Mouse (Mus musculus) heart, postnatal 0 days (tissue): ENCODE data around the gene Arhgap24.

Experiments used
- CTCF ChIP-seq: IDR thresholded peaks from 2 replicates; pipeline ENCODE4 v1.5.1; 2016; ENCODE audit warnings: antibody characterized with exemption, control low read depth, low read depth
- EP300 ChIP-seq: IDR thresholded peaks from 2 replicates; pipeline ENCODE4 v1.6.1; 2016; ENCODE audit warnings: antibody characterized with exemption, low read depth

- no peak for TF ChIP-seq CTCF
- no peak for TF ChIP-seq EP300
Observed at GRCm38 (mm10) chr5:102643364-102643763, 162.2 kb downstream of the Arhgap24 start.
